Mouse (Mus musculus) ovary, adult 2 months (tissue): ENCODE measurements around the gene Serpina12. TPM values are rescaled to one million over a fixed set of nuclear protein-coding genes. Genes with fewer than 3 reads are reported as not detected.

Experiments used
- polyA plus RNA-seq: library from polyadenylated mRNA; depleted of rRNA; stranded (reverse); fragments of >200 nt; gene quantifications from 2 replicates; pipeline ENCODE4 v1.2.3, GENCODE M21; 2012; rRNA removed

Serpina12 gene
- not detected in 2 replicates for polyA plus RNA-seq

GRCm38 (mm10) chr12:104044343-104044742 lies at the start of gene Serpina12:
Gene Serpina12, minus strand, starts transcription at chr12:104044443.

DNA sequence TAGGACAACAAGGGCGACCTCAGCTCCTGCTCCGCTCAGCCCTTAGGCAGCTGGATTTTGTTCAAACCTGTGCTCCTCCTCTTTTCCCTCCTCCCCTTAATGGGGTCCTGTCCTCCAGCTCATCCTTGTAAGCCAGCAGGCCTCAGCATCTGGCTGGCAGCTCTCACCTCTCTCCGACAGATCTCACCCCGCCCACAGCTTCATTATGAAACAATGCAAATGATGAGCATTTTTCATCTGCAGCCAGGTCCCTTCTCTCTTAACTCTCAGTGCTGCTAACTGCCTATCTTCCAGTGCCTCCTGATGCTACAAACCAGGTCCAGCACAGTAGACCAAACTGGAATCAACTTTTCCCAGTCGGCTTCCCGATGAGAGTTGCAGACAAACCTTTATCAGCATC lies 30.6 kb downstream of the Serpina12 start, which contains the start of gene Serpina9:
Serpina9 (minus strand) TSS at position 136 of the 400 bp plus-strand sequence.

GRCm38 (mm10) chr12:103989857-103990256 lies 54.4 kb downstream of the Serpina12 start, which contains the start of gene Serpina11:
Gene Serpina11, minus strand, starts transcription at chr12:103989957.

Other genes starting within 250 kb of the Serpina12 start
- 1.9 and 8.0 TPM in 2 replicates for gene Serpina1b, start 214.1 kb downstream of the Serpina12 start, polyA plus RNA-seq
- 3.1 and 10.7 TPM in 2 replicates for gene Serpina1a, start 180.9 kb downstream of the Serpina12 start, polyA plus RNA-seq
- gene Serpina1c, start 139.6 kb downstream of the Serpina12 start, polyA plus RNA-seq, result 0.98 and 4.0 TPM in 2 replicates
- 88.5 and 120 TPM in 2 replicates for gene Serpina1e, start 85.5 kb downstream of the Serpina12 start, polyA plus RNA-seq
- 0.18 and 0.34 TPM in 2 replicates for gene Serpina11, start 54.5 kb downstream of the Serpina12 start, polyA plus RNA-seq
- 0.40 and 0.45 TPM in 2 replicates for gene Serpina9, start 30.7 kb downstream of the Serpina12 start, polyA plus RNA-seq
- 35.5 and 59.1 TPM in 2 replicates for gene Serpina5, start 56.7 kb upstream of the Serpina12 start, polyA plus RNA-seq
- gene Serpina3a, start 68.3 kb upstream of the Serpina12 start, polyA plus RNA-seq, result 0.32 and 0.51 TPM in 2 replicates
- gene Serpina3b, start 83.6 kb upstream of the Serpina12 start, polyA plus RNA-seq, result 0.14 and 0.24 TPM in 2 replicates
- gene Serpina3c, start 109.4 kb upstream of the Serpina12 start, polyA plus RNA-seq, result 11.1 and 14.8 TPM in 2 replicates
- 0.28 and 0.29 TPM in 2 replicates for gene Serpina3f, start 170.1 kb upstream of the Serpina12 start, polyA plus RNA-seq
- 42.6 and 43.3 TPM in 2 replicates for gene Serpina3g, start 191.8 kb upstream of the Serpina12 start, polyA plus RNA-seq
- gene Serpina3i, start 218.7 kb upstream of the Serpina12 start, polyA plus RNA-seq, result 0.06 TPM in 1 of 2 replicates, not detected in the other